Mouse (Mus musculus): ENCODE measurements around the gene Hint3. TPM values are rescaled to one million over a fixed set of nuclear protein-coding genes. Genes with fewer than 3 reads are reported as not detected.

Hint3 gene
- polyA plus RNA-seq, 1 experiment from 2014 or later, result 22.0 TPM

GRCm38 (mm10) chr10:30627548-30627947, 1.9 kb downstream of the Hint3 start:
- H3K9ac ChIP-seq, result no peak overlapping the region
- WGBS, result 45% methylated on average over 1 of the region's 1 CpGs
- no peaks in the 10 kb centered on the region for H3K36me3 ChIP-seq (ENCODE audit: poor library complexity, severe bottlenecking)
- no peaks in the 10 kb centered on the region for H3K27me3 ChIP-seq
- no peak for ATAC-seq
- no peak overlapping the region for H3K4me3 ChIP-seq
- H3K4me1 ChIP-seq, result peaks cover 7% of the 10 kb centered on the region
- no peak overlapping the region for H3K4me2 ChIP-seq
- no peaks in the 10 kb centered on the region for H3K9me3 ChIP-seq (replicated peaks)
- H3K27ac ChIP-seq, result no peak overlapping the region

GRCm38 (mm10) chr10:30624161-30625019, 5.0 kb downstream of the Hint3 start:
- Histone ChIP-seq H3K9ac (no peak overlapping the region), H3K4me3 (no peak overlapping the region), H3K4me1 (peaks cover 7% of the 10 kb centered on the region), H3K4me2 (no peak overlapping the region), H3K27ac (peak overlapping the region; percentile 27; the same call in 1 of the 2 replicates), H3K27me3 (no peaks in the 10 kb centered on the region), H3K9me3 (replicated peaks) (no peaks in the 10 kb centered on the region), H3K36me3 (ENCODE audit: poor library complexity, severe bottlenecking) (no peaks in the 10 kb centered on the region)
- 59% methylated on average over 5 of the region's 5 CpGs for WGBS
- ATAC-seq, result peak; percentile 92

GRCm38 (mm10) chr10:30622928-30623327, 6.5 kb downstream of the Hint3 start:
- Histone ChIP-seq H3K4me1 (peaks cover 7% of the 10 kb centered on the region), H3K36me3 (ENCODE audit: poor library complexity, severe bottlenecking) (no peaks in the 10 kb centered on the region), H3K4me3 (no peak overlapping the region), H3K27ac (no peak overlapping the region), H3K9ac (no peak overlapping the region), H3K9me3 (replicated peaks) (no peaks in the 10 kb centered on the region), H3K27me3 (no peaks in the 10 kb centered on the region), H3K4me2 (no peak overlapping the region)
- no peak for ATAC-seq

- Histone ChIP-seq H3K27ac (no peak overlapping the region), H3K4me1 (peaks cover 9% of the 10 kb centered on the region), H3K9me3 (replicated peaks) (no peaks in the 10 kb centered on the region), H3K36me3 (ENCODE audit: poor library complexity, severe bottlenecking) (no peaks in the 10 kb centered on the region), H3K4me2 (peak overlapping the region; percentile 70), H3K9ac (no peak overlapping the region), H3K27me3 (no peaks in the 10 kb centered on the region), H3K4me3 (peak overlapping the region; percentile 64)
- ATAC-seq, result no peak
- 38% methylated on average over 3 of the region's 3 CpGs for WGBS
Measured at GRCm38 (mm10) chr10:30618918-30619210, 10.6 kb downstream of the Hint3 start.

- 1% methylated on average over 49 of the region's 49 CpGs for WGBS
- peak; percentile 100 for ATAC-seq
Measured at GRCm38 (mm10) chr10:30618091-30618917, 11.1 kb downstream of the Hint3 start.

GRCm38 (mm10) chr10:30613039-30613438, 16.4 kb downstream of the Hint3 start:
- 90% methylated on average over 4 of the region's 4 CpGs for WGBS

More at GRCm38 (mm10) chr10:30618091-30618917, 11.1 kb downstream of the Hint3 start:
- Histone ChIP-seq H3K36me3 (ENCODE audit: poor library complexity, severe bottlenecking) (no peaks in the 10 kb centered on the region), H3K4me2 (peak overlapping the region; percentile 70), H3K4me1 (peaks cover 8% of the 10 kb centered on the region), H3K27ac (peak overlapping the region; percentile 81), H3K27me3 (no peaks in the 10 kb centered on the region), H3K4me3 (peak overlapping the region; percentile 64), H3K9me3 (replicated peaks) (no peaks in the 10 kb centered on the region), H3K9ac (peak overlapping the region; percentile 70)

GRCm38 (mm10) chr10:30609614-30610013, 19.8 kb downstream of the Hint3 start:
- ATAC-seq, result no peak
- Histone ChIP-seq H3K4me3 (no peak overlapping the region), H3K27ac (no peak overlapping the region), H3K36me3 (ENCODE audit: poor library complexity, severe bottlenecking) (peaks cover 19% of the 10 kb centered on the region; the same call in 1 of the 2 replicates), H3K9me3 (replicated peaks) (no peaks in the 10 kb centered on the region), H3K4me1 (no peaks in the 10 kb centered on the region), H3K27me3 (no peaks in the 10 kb centered on the region), H3K4me2 (no peak overlapping the region), H3K9ac (no peak overlapping the region)

More at GRCm38 (mm10) chr10:30613039-30613438, 16.4 kb downstream of the Hint3 start:
- peaks cover 12% of the 10 kb centered on the region; the same call in 1 of the 2 replicates for H3K36me3 ChIP-seq (ENCODE audit: poor library complexity, severe bottlenecking)
- no peak for ATAC-seq
- no peaks in the 10 kb centered on the region for H3K9me3 ChIP-seq (replicated peaks)
- H3K9ac ChIP-seq, result no peak overlapping the region
- no peak overlapping the region for H3K4me2 ChIP-seq
- H3K27me3 ChIP-seq, result no peaks in the 10 kb centered on the region
- no peak overlapping the region for H3K4me3 ChIP-seq
- peaks cover 8% of the 10 kb centered on the region for H3K4me1 ChIP-seq
- no peak overlapping the region for H3K27ac ChIP-seq

GRCm38 (mm10) chr10:30608109-30608508, 21.3 kb downstream of the Hint3 start:
- H3K4me3 ChIP-seq, result no peak overlapping the region
- no peak overlapping the region for H3K9ac ChIP-seq
- WGBS, result 78% methylated on average over 2 of the region's 2 CpGs
- no peaks in the 10 kb centered on the region for H3K9me3 ChIP-seq (replicated peaks)
- no peak overlapping the region for H3K4me2 ChIP-seq
- H3K27me3 ChIP-seq, result no peaks in the 10 kb centered on the region
- no peak for ATAC-seq
- no peak overlapping the region for H3K27ac ChIP-seq
- no peaks in the 10 kb centered on the region for H3K4me1 ChIP-seq
- H3K36me3 ChIP-seq (ENCODE audit: poor library complexity, severe bottlenecking), result peaks cover 19% of the 10 kb centered on the region; the same call in 1 of the 2 replicates

GRCm38 (mm10) chr10:30600542-30600966, 28.9 kb downstream of the Hint3 start, which contains the start of gene Trmt11:
Gene Trmt11, minus strand, starts transcription at chr10:30600749.
- Histone ChIP-seq H3K4me3 (peak within 1 kb of the TSS; percentile 79), H3K4me1 (peaks cover 12% of the 10 kb centered on the region), H3K4me2 (peak within 1 kb of the TSS; percentile 76), H3K27me3 (no peaks in the 10 kb centered on the region), H3K9me3 (replicated peaks) (no peaks in the 10 kb centered on the region), H3K36me3 (ENCODE audit: poor library complexity, severe bottlenecking) (peaks cover 16% of the 10 kb centered on the region), H3K27ac (peak within 1 kb of the TSS; percentile 82), H3K9ac (peak within 1 kb of the TSS; percentile 80)
- peak; percentile 98 for ATAC-seq
- under 1% methylated on average over 27 of the region's 28 CpGs for WGBS

- peaks cover 21% of the 10 kb centered on the region for H3K36me3 ChIP-seq (ENCODE audit: poor library complexity, severe bottlenecking)
- no peaks in the 10 kb centered on the region for H3K27me3 ChIP-seq
- WGBS, result under 1% methylated on average over 22 of the region's 27 CpGs
- peak overlapping the region; percentile 76 for H3K4me2 ChIP-seq
- peak overlapping the region; percentile 79 for H3K4me3 ChIP-seq
- no peaks in the 10 kb centered on the region for H3K9me3 ChIP-seq (replicated peaks)
- ATAC-seq, result peak; percentile 82
- H3K9ac ChIP-seq, result peak overlapping the region; percentile 80
- H3K27ac ChIP-seq, result peak overlapping the region; percentile 82
- H3K4me1 ChIP-seq, result peaks cover 12% of the 10 kb centered on the region
Measured at GRCm38 (mm10) chr10:30600094-30600534, 29.3 kb downstream of the Hint3 start.

- 63% methylated on average over 5 of the region's 5 CpGs for WGBS
Measured at GRCm38 (mm10) chr10:30587037-30587436, 42.4 kb downstream of the Hint3 start.

GRCm38 (mm10) chr10:30585691-30586090, 43.7 kb downstream of the Hint3 start:
- ATAC-seq, result no peak
- Histone ChIP-seq H3K27ac (no peak overlapping the region), H3K9ac (no peak overlapping the region), H3K4me2 (no peak overlapping the region), H3K4me3 (no peak overlapping the region), H3K9me3 (replicated peaks) (no peaks in the 10 kb centered on the region), H3K4me1 (no peaks in the 10 kb centered on the region), H3K36me3 (ENCODE audit: poor library complexity, severe bottlenecking) (peaks cover 47% of the 10 kb centered on the region), H3K27me3 (no peaks in the 10 kb centered on the region)
- 93% methylated on average over 1 of the region's 1 CpGs for WGBS

More at GRCm38 (mm10) chr10:30587037-30587436, 42.4 kb downstream of the Hint3 start:
- no peak overlapping the region for H3K4me2 ChIP-seq
- peak; percentile 66 for ATAC-seq
- no peaks in the 10 kb centered on the region for H3K9me3 ChIP-seq (replicated peaks)
- H3K4me3 ChIP-seq, result no peak overlapping the region
- peaks cover 47% of the 10 kb centered on the region for H3K36me3 ChIP-seq (ENCODE audit: poor library complexity, severe bottlenecking)
- H3K27ac ChIP-seq, result no peak overlapping the region
- no peaks in the 10 kb centered on the region for H3K27me3 ChIP-seq
- no peak overlapping the region for H3K9ac ChIP-seq
- no peaks in the 10 kb centered on the region for H3K4me1 ChIP-seq
